Mouse (Mus musculus): ENCODE data around the gene Polg.

DNA sequence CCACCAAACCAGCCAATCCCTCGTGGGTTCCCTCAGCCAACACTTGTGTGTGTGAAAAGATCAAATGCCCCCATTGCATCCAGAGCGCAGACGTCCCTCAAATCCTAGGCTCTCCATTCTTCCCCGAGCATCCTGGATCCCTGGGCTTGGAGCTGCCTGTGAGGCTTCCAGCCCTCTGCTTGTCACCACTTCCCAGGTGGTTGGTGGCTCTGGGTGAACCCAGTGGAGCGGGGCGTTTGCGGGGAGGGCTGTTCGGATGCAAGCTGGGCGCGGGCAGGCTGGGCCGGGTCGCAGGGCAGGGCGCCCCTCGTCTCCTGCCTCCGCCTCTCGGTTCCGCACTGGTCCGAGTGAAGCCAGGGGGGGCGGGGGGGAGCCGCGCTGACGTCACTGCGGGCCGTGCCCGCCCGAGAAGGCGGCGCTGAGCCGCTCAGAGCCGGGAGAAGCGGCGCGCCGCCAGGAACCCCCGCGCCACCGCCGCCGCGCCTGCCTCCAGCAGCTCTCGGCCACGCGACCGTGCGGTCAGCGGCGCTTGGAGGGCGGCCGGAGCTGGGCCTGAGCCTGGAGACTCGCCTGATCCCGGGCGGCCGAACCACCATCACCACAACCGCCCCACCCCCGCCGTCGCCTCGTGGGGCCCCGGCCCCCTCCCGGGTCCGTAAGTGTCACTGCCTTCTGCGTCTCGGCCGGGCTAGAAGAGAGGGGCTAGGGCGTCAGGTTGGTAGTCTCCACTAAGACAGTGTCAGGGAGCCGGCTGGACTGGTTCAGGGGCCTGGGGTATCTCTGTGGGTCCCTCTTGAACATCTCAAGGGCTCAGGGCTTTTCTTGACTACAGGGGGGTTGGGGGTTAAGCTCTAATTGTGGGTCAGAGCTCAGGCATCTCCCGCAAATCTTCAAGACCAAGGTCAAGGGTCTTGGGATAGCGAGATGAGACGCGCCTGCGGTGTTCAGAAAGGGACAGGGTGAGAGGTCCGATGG is 33.7 kb upstream of the Polg start:
- TF ChIP-seq UBTF (IDR thresholded peaks at IDR 0.05; ENCODE audit: low read depth, low read length), result no peak
- no peak for TF ChIP-seq USF1 (IDR thresholded peaks at IDR 0.05; ENCODE audit: low read depth, low read length)
- no peak for TF ChIP-seq E2F4 (IDR thresholded peaks at IDR 0.05; ENCODE audit: insufficient replicate concordance, low read depth, low read length)

Data from CH12.LX (cell line).